Mouse (Mus musculus) liver, embryonic 14.5 days (tissue): Measurements from ENCODE around the gene Serpina1b. TPM values are rescaled to one million over a fixed set of nuclear protein-coding genes. Genes with fewer than 3 reads are reported as not detected.
"Not testable (repeated sequence)": the region's sequence is repeated elsewhere in the genome, so short reads cannot be mapped to it uniquely, and the experiment has no call there.

Source experiments
- ATAC-seq: fragments of 200-750 bp; cut with Nextera tagmentation; 2 replicates; pipeline ENCODE4 v1.8.0; 2017; ENCODE audit warnings: moderate number of reproducible peaks, mild to moderate bottlenecking, moderate library complexity; ENCODE audit not compliant: insufficient read depth
- DNase-seq, 3 experiments: peaks; one replicate each; pipeline ENCODE4 v3.0.0-alpha.2; 2012 to 2013; ENCODE audit warnings: low read depth in 3 of 3, low spot score in 3 of 3
- H3K27ac ChIP-seq: fragments of 300-500 bp; sonication (generic); 2 replicates; pipeline ENCODE4 v1.5.1; 2014; ENCODE audit warnings: moderate library complexity, mild to moderate bottlenecking, control low read depth, inconsistent platforms
- H3K27me3 ChIP-seq: fragments of 300-500 bp; sonication (generic); 2 replicates; pipeline ENCODE4 v1.6.1; 2014; ENCODE audit warnings: mild to moderate bottlenecking, low read length, moderate library complexity; ENCODE audit not compliant: control insufficient read depth, insufficient read depth
- H3K36me3 ChIP-seq: fragments of 300-500 bp; sonication (generic); replicated peaks from 2 replicates; pipeline ENCODE4 v1.6.1; 2014; ENCODE audit warnings: low read depth; ENCODE audit not compliant: control insufficient read depth, insufficient read depth
- H3K4me1 ChIP-seq, 2 experiments: fragments of 200-500 bp in 1 of 2; fragments of 300-500 bp in 1 of 2; sonication (generic) in 1 of 2; replicated peaks; 2 replicates each; pipeline ENCODE4 v1.6.1; 2012 to 2014; ENCODE audit warnings: antibody characterized with exemption in 1 of 2, inconsistent platforms in 1 of 2, low read length in 1 of 2; ENCODE audit not compliant: control insufficient read depth in 2 of 2, insufficient read depth in 2 of 2
- H3K4me2 ChIP-seq: fragments of 300-500 bp; sonication (generic); 2 replicates; pipeline ENCODE4 v1.6.1; 2014; ENCODE audit warnings: low read depth, mild to moderate bottlenecking, control low read depth, moderate library complexity
- H3K4me3 ChIP-seq, 2 experiments: fragments of 200-500 bp in 1 of 2; fragments of 300-500 bp in 1 of 2; sonication (generic) in 1 of 2; 2 replicates each; pipeline ENCODE4 v1.5.1; 2012 to 2014; ENCODE audit warnings: low read depth in 2 of 2, low read length in 2 of 2, mild to moderate bottlenecking in 2 of 2, control low read depth in 1 of 2, inconsistent platforms in 1 of 2, moderate library complexity in 1 of 2; ENCODE audit not compliant: insufficient read depth in 1 of 2
- H3K9ac ChIP-seq: fragments of 300-500 bp; sonication (generic); replicated peaks from 2 replicates; pipeline ENCODE4 v1.6.1; 2014; ENCODE audit warnings: mild to moderate bottlenecking, control low read depth, moderate library complexity
- H3K9me3 ChIP-seq: fragments of 300-500 bp; sonication (generic); 2 replicates; pipeline ENCODE4 v1.6.1; 2016; ENCODE audit warnings: low read length, mixed read lengths; ENCODE audit not compliant: control insufficient read depth
- CTCF ChIP-seq: IDR thresholded peaks from 2 replicates; pipeline ENCODE4 v1.5.1; 2016; ENCODE audit warnings: antibody characterized with exemption, low read depth, control low read depth
- EP300 ChIP-seq: IDR thresholded peaks from 2 replicates; pipeline ENCODE4 v1.6.1; 2016; ENCODE audit warnings: antibody characterized with exemption, low read depth
- WGBS: fragments of 180-500 bp; shearing (Covaris S2); extraction: QIAGEN DNeasy Blood & Tissue Kit; methylation state at CpG from one replicate; pipeline ENCODE4 v1.1.7; 2014; ENCODE audit not compliant: insufficient replicate concordance; 5-methylcytosine and 5-hydroxymethylcytosine counted together
- polyA plus RNA-seq, 2 experiments: library from polyadenylated mRNA; depleted of rRNA in 1 of 2; stranded (reverse) in 1 of 2; unstranded in 1 of 2; fragments of >200 nt; fragmentation: Nextera tagmentation in 1 of 2; extraction: Ambion mirVana in 1 of 2; gene quantifications; 2 replicates each; pipeline versions ENCODE4 v1.2.1 to v1.2.3; 2012 to 2014

Gene Serpina1b
- polyA plus RNA-seq (2012; rRNA removed) = 741 and 971 TPM in 2 replicates
- polyA plus RNA-seq (2014; fragmentation: Nextera tagmentation; extraction: Ambion mirVana) = 823 and 862 TPM in 2 replicates

GRCm38 (mm10) chr12:103830273-103830672 lies at the start of gene Serpina1b:
Gene Serpina1b, minus strand, starts transcription at chr12:103830373.
- H3K4me2 ChIP-seq, H3K36me3 ChIP-seq, H3K27ac ChIP-seq, H3K27me3 ChIP-seq, DNase-seq, H3K4me1 ChIP-seq, H3K4me3 ChIP-seq, H3K9ac ChIP-seq, ATAC-seq, H3K9me3 ChIP-seq: not testable (repeated sequence)
- 48% methylated on average over 4 of the region's 4 CpGs for WGBS

DNA sequence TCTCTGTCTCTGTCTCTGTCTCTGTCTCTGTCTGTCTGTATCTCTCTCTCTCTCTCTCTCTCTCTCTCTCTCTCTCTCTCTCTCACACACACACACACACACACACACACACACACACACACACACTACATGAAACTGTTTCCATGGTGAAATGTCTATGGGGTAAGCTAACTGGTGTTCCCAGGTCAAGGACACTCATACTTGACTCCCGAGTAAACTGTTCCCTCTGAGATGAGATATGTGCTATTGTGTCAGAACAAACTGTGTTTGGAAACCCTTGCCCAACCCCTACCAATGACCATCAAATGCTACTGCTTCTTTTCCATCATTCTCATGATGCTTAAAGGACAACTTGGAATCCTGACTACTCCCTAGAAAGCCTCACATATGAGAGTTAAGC lies 36.7 kb upstream of the Serpina1b start:
- not testable (repeated sequence) for ATAC-seq, H3K4me1 ChIP-seq, H3K4me3 ChIP-seq, H3K36me3 ChIP-seq, H3K27me3 ChIP-seq, H3K27ac ChIP-seq, H3K9ac ChIP-seq, H3K9me3 ChIP-seq, H3K4me2 ChIP-seq, DNase-seq
- 70% methylated on average over 1 of the region's 1 CpGs for WGBS

GRCm38 (mm10) chr12:103863101-103863974 lies 33.2 kb upstream of the Serpina1b start, which contains the start of gene Serpina1a:
Gene Serpina1a, minus strand, starts transcription at chr12:103863562.
- WGBS = 52% methylated on average over 9 of the region's 9 CpGs
- peak within 1 kb of the TSS; percentile 28 for H3K4me2 ChIP-seq
- not testable (repeated sequence) for DNase-seq

GRCm38 (mm10) chr12:103860976-103861375 lies 30.8 kb upstream of the Serpina1b start:
- Histone ChIP-seq H3K36me3 (no peaks in the 10 kb centered on the region), H3K4me3 (no peak overlapping the region), H3K9ac (no peak overlapping the region), H3K27ac (no peak overlapping the region), H3K9me3 (no peaks in the 10 kb centered on the region), H3K27me3 (no peaks in the 10 kb centered on the region), H3K4me2 (peak overlapping the region; percentile 40), H3K4me1 (no peaks in the 10 kb centered on the region)
- TF ChIP-seq EP300 = no peak
- no peak for TF ChIP-seq CTCF
- WGBS = 45% methylated on average over 3 of the region's 3 CpGs
- DNase-seq (no peak), ATAC-seq (no peak)

More at GRCm38 (mm10) chr12:103863101-103863974, 33.2 kb upstream of the Serpina1b start, which contains the start of gene Serpina1a:
- H3K4me3 ChIP-seq = peak within 1 kb of the TSS; percentile 20 to 46
- not testable (repeated sequence) for H3K36me3 ChIP-seq, H3K9me3 ChIP-seq, H3K27me3 ChIP-seq, H3K9ac ChIP-seq, ATAC-seq, H3K27ac ChIP-seq, H3K4me1 ChIP-seq

GRCm38 (mm10) chr12:103860571-103860970 lies 30.4 kb upstream of the Serpina1b start:
- H3K9ac ChIP-seq, H3K27me3 ChIP-seq, H3K9me3 ChIP-seq, DNase-seq, H3K4me3 ChIP-seq, H3K4me1 ChIP-seq, ATAC-seq, H3K27ac ChIP-seq, H3K36me3 ChIP-seq: not testable (repeated sequence)
- H3K4me2 ChIP-seq = peak overlapping the region; percentile 40
- 52% methylated on average over 3 of the region's 4 CpGs for WGBS

- not testable (repeated sequence) for DNase-seq, H3K9me3 ChIP-seq, H3K4me3 ChIP-seq, H3K9ac ChIP-seq, H3K27me3 ChIP-seq, H3K27ac ChIP-seq, H3K4me2 ChIP-seq, ATAC-seq, H3K4me1 ChIP-seq, H3K36me3 ChIP-seq
- WGBS = 35% methylated on average over 3 of the region's 3 CpGs
Observed at GRCm38 (mm10) chr12:103859584-103859983, 29.4 kb upstream of the Serpina1b start.

DNA sequence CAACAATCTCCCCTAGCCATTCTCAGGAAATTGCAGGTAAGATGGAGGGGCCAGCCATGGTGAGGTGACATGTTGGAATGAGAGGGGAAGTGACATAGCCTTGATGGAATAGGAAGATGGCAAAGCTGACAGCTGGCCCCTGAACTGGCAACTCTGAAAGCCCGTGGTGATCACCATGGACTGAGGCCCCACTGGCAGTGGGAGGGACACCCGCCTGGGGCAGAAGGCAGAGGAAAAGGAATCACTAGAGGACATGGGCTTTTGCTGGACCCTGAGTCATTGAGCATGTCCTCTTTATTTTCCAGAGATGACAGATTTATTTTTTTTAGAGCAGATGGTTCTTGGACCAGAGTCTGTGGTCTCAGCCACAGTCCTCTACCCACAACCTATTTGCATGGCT lies 22.9 kb upstream of the Serpina1b start:
- H3K4me2 ChIP-seq, H3K27me3 ChIP-seq, H3K4me3 ChIP-seq, H3K27ac ChIP-seq, DNase-seq, H3K36me3 ChIP-seq, H3K9ac ChIP-seq, H3K9me3 ChIP-seq, ATAC-seq, H3K4me1 ChIP-seq: not testable (repeated sequence)
- WGBS = 76% methylated on average over 2 of the region's 2 CpGs
